Mouse (Mus musculus) left cerebral cortex, postnatal 14 days (tissue): ENCODE measurements around the gene Msh3. TPM values are rescaled to one million over a fixed set of nuclear protein-coding genes. Genes with fewer than 3 reads are reported as not detected.
"Not testable (repeated sequence)": the region's sequence is repeated elsewhere in the genome, so short reads cannot be mapped to it uniquely, and the experiment has no call there.

Experiments
- DNase-seq, 2 experiments: peaks; one replicate each; pipeline ENCODE4 v3.0.0; 2021 to 2022; ENCODE audit warnings: low spot score in 2 of 2, mixed read lengths in 1 of 2
- intact Hi-C: fragments of 180-260 bp; cut with DNase I; formaldehyde crosslinking; loops from one replicate; pipeline ENCODE4 v1.15.1; 2025
- long read RNA-seq, 2 experiments: library from polyadenylated mRNA; stranded (forward); transcript quantifications; one replicate each; pipeline ENCODE4 v2.0.0; 2021
- total RNA-seq, 2 experiments: library from RNA; stranded (reverse); gene quantifications; 2 replicates each; pipeline ENCODE4 v1.2.3; 2021

Gene Msh3
- total RNA-seq, result 10 to 100 TPM; 26.2 to 27.9 TPM
- long read RNA-seq, experiment 1, partial matches to known transcripts, result 4 of 25 reads
- long read RNA-seq, experiment 1, other reads (novel, unspliced or antisense), result 15 of 25 reads
- long read RNA-seq, experiment 2, transcript Msh3-202 (24 exons, 3,946 nt), result major isoform, 5 of 10 reads
- long read RNA-seq, experiment 2, partial matches to known transcripts, result 2 of 10 reads
- long read RNA-seq, experiment 2, other reads (novel, unspliced or antisense), result 2 of 10 reads

DNA sequence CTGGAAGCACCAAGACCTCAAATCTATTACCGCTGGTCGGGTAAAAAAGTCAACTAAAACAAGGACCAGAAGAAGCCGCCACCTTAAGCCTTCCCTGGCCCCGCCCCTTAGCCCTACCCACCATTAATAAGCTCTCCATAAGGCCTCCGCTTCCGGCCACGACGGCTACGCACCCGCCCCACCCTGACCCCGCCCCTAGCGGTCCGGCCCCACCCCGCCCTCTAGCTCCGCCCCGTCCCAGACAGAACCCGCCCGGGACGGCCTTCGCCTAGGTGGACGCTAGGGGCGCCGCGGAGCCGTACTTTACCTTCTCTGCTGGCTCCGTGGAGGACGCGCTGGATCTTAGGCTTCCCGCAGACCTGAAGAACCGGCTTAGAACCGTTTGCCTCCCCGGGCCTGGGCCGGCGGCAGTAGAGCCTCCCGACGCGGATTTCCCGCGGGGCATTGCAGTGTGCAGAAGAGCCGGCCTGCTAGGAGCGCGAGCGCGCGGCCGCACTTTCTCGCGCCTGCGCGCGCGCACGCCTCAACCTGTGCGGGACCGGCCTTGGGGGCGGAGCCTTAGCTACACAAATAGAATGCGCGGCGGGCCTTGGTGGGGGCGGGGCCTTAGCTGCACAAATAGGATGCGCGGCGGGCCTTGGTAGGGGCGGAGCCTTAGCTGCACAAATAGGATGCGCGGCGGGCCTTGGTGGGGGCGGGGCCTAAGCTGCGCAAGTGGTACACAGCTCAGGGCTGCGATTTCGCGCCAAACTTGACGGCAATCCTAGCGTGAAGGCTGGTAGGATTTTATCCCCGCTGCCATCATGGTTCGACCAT, at the start of gene Msh3, which contains the start of gene Dhfr:
Msh3 (minus strand) TSS at position 548 of the 816 bp plus-strand sequence.
Dhfr (plus strand) TSS at position 271 of the 816 bp plus-strand sequence.
- DNase-seq, result peak; percentile 97 to 99
- intact Hi-C loops, result loop anchor here (2.0 to 5.0 kb wide), 3 partner anchors 73 to 388 kb away; partner anchors contain the start of gene Ankrd34b

DNA sequence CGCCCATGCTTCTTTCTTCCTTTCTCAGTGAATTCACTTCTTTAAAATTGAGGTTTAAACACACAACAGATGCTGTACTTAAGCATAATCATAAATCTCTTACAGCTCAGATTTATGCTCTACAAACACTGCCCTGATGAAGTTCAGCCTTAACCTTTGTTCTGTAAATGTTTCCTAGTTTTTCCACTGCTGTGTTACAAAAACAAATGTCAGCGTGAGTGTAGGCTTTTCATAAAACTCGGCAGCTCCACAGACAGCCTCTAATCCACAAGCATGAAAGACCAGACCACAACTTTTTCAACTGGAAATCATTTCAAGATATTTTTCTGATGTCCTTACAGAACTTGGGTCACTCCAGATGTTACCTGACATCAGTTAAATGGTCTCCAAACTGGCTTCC, 48.7 kb upstream of the Msh3 start:
- intact Hi-C loops, result no loop called here
- no peak for DNase-seq

- no peak for DNase-seq
- intact Hi-C loops, result no loop called here
These were observed 47.3 kb upstream of the Msh3 start for GRCm38 (mm10) chr13:92402063-92402462.

DNA sequence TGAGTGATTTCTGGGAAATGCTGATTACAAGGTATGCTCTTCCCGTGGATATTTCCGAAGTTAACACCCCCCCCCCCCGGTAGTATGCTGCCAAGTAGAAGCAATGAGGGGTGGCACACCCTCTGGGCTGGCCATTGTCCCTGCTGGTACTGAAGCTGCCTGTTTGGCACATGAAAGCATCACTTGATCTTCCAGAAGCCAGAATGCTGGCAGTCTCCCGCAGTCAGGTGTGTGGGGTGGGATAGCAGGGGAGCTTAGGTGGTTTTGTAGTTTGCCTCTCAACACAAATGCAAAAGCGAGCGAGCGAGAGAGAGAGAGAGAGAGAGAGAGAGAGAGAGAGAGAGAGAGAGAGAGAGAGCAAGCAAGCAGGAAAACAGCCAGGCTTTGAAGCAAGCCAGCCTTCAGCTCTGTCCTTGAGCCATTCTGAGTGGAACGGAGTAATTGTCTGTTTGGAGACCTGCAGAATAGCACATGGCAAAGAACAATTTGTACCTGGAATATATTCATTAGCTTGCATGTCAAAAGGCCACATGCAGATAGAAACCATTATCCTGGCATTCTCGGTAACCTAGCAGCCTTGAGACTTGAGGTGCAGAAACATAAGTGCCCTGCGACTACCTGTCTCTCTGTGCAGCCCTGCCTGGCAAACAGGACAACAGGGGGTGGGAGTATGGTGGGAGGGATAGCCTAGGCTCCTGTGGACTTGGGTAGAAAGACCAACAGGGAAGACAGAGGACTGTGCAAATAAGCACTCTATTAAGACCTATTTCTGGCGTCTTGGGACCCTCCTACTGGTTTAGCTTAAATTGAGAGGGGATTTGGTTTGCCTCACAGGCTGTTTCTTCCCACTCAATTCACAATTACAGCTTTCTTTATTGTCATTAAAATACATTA, 43.9 kb upstream of the Msh3 start:
- intact Hi-C loops, result no loop called here
- no peak for DNase-seq

- no peak for DNase-seq
- intact Hi-C loops, result no loop called here
These were observed 38.4 kb upstream of the Msh3 start for GRCm38 (mm10) chr13:92393047-92393661.

- intact Hi-C loops, result no loop called here
- no peak for DNase-seq
These were observed 32.6 kb upstream of the Msh3 start for GRCm38 (mm10) chr13:92387367-92387766.

- DNase-seq, intact Hi-C loops: not testable (repeated sequence)
These were observed 16.7 kb upstream of the Msh3 start for GRCm38 (mm10) chr13:92371466-92371865.

GRCm38 (mm10) chr13:92370811-92371210, 16.0 kb upstream of the Msh3 start:
- intact Hi-C loops, result no loop called here
- DNase-seq, result no peak

- DNase-seq, result no peak
- intact Hi-C loops, result no loop called here
These were observed 10.5 kb upstream of the Msh3 start for GRCm38 (mm10) chr13:92365312-92365711.

GRCm38 (mm10) chr13:92361609-92362008, 6.8 kb upstream of the Msh3 start:
- no peak for DNase-seq
- intact Hi-C loops, result no loop called here

- intact Hi-C loops, result loop anchor here (5.0 kb wide), 2 partner anchors 70 to 385 kb away; partner anchors contain the start of gene Ankrd34b
- no peak for DNase-seq
These were observed 2.8 kb upstream of the Msh3 start for GRCm38 (mm10) chr13:92357644-92358043.

- no peak for DNase-seq
- intact Hi-C loops, result loop anchor here (5.0 kb wide), 2 partner anchors 71 to 386 kb away; partner anchors contain the start of gene Ankrd34b
These were observed 1.6 kb upstream of the Msh3 start for GRCm38 (mm10) chr13:92356376-92356775.

GRCm38 (mm10) chr13:92355272-92355643, 455 bp upstream of the Msh3 start:
- no peak for DNase-seq
- intact Hi-C loops, result loop anchor here (2.0 to 5.0 kb wide), 3 partner anchors 72 to 387 kb away; partner anchors contain the start of gene Ankrd34b

DNA sequence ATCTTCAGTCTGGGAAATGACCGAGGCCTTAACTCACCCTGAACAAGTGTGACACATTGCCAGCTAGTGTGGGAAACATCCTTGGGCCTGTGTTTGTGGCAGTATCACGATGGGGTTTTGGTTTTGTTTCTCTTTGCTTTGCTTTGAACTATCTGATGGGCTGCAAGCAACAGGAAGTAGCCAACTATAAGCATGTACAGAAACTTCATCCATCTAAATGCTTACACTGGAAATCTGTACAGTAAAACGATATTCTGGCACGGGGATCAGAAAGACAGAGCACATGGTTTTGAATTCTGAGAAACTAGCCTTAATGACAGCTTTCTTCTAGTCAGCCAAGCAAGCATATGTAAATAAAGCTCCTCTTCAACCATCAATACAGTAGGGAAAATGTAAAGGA, 847 bp downstream of the Msh3 start:
- DNase-seq, result no peak
- intact Hi-C loops, result loop anchor here (2.0 kb wide), 1 partner anchor 129 kb away; no protein-coding TSS in a partner anchor

DNA sequence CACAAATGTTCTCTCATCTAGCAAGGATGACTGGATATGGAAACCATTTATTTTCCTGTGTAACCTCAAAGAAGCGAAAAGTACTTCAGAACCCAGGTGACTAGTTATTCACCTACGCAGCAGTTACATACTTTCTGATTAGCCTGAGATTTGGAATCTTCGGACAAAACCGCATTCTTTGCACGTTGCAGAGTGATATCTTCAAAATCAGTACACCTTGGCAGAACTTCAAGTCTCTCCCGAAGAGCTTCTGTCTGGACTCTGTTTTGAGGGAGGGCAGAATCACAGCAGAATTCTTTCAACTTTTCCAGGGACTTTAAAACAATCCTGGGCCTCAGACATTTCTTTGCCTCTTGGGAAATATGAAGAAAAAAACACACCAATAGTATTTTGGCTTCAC, 3.7 kb downstream of the Msh3 start:
- intact Hi-C loops, result no loop called here
- no peak for DNase-seq

- intact Hi-C loops, result loop anchor here (10.0 kb wide), 1 partner anchor 542 kb away; the partner anchor contains the start of gene Zcchc9
- no peak for DNase-seq
These were observed 8.5 kb downstream of the Msh3 start for GRCm38 (mm10) chr13:92346338-92346737.

DNA sequence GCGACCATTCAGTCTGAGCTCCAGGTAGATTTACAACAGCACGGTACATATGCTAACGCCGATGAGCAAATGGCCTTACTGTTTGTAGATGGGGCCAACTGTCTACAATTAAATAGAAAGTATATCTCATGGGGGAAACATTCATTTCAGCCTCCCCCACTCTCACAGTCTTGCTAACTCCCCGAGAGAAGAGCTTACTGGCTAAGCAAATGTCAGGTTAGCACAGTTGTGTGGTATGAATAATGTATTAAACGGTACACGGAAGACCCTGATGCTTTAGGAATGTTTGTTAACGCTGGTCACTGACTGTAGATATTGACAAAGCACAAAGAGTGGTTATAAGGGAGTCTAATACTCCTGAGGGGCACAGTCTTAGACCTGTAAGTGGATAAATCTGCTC, 10.8 kb downstream of the Msh3 start:
- no peak for DNase-seq
- intact Hi-C loops, result loop anchor here (10.0 kb wide), 1 partner anchor 539 kb away; the partner anchor contains the start of gene Zcchc9

DNA sequence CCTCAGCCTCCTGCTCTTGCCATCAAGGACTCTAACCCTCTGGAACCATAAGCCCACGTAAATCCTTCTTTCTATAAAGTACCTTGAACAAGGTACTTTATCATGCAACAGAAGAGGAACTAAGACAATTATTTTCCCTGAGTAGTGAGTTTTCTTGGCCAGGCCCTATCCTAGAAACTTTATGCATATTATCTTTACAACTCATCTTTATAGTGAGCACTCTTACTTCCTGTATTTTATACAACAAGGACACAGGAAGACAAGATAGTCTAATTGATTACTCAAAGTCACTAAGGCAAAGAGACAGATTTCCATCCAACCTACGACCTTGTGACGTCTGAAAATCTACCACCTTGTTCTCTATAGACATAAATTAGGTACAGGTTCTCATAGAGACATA, 15.0 kb downstream of the Msh3 start:
- intact Hi-C loops, result loop anchor here (10.0 kb wide), 1 partner anchor 535 kb away; the partner anchor contains the start of gene Zcchc9

More for the DNA sequence above, 15.0 kb downstream of the Msh3 start:
- DNase-seq, result no peak
